Mouse (Mus musculus) heart, postnatal 0 days (tissue): ENCODE measurements around the gene Ppp1r3a.

Experiments used
- CTCF ChIP-seq: IDR thresholded peaks from 2 replicates; pipeline ENCODE4 v1.5.1; 2016; ENCODE audit warnings: antibody characterized with exemption, control low read depth, low read depth
- EP300 ChIP-seq: IDR thresholded peaks from 2 replicates; pipeline ENCODE4 v1.6.1; 2016; ENCODE audit warnings: antibody characterized with exemption, low read depth

GRCm38 (mm10) chr6:14715129-14715989 is 39.7 kb downstream of the Ppp1r3a start:
- TF ChIP-seq CTCF (no peak), EP300 (no peak)
